In the genomic region with DNA sequence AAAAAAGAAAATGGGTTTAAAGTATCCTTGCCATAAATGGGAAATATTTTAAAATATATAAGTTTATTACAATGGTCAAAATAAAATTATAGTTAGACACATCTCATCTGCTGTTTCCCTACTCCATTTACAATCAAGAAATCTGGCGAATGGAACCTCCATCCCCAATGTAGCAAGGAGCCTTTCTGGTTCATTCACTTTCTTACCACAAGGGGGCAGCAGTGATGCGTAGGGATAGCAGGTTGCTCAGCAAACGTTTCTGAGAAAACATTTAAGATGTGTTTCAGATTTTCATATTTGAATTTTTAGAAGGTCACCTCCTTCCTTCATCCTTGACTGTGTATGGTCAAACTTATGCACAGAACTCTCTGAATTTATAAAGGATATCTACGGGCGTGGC, we compare ENCODE assay signal across 8 mouse cellular contexts. TPM values are rescaled to one million over a fixed set of nuclear protein-coding genes. Genes with fewer than 3 reads are reported as not detected.
DNase-seq lines count a peak whose midpoint lies in the region; ATAC-seq and TF ChIP-seq lines count a peak whose summit lies in the region.

No protein-coding gene starts in this region.

- no peak overlapping the region for H3K4me2 ChIP-seq in forebrain, embryonic 16.5 days (ENCODE audit: low read length)

- H3K9me3 ChIP-seq in ES-Bruce4 (replicated peaks; ENCODE audit: control insufficient read depth, insufficient read depth, low read length, poor library complexity, severe bottlenecking) = no peaks in the 10 kb centered on the region
- H3K9me3 ChIP-seq in forebrain, embryonic 16.5 days (ENCODE audit: control insufficient read depth, low read length) = peaks cover 5% of the 10 kb centered on the region; the same call in 1 of the 2 replicates

- H3K27ac ChIP-seq in ES-Bruce4 (ENCODE audit: insufficient read depth, low read length) = no peak overlapping the region
- no peak overlapping the region for H3K27ac ChIP-seq in forebrain, embryonic 16.5 days (ENCODE audit: low read length)

- H3K4me1 ChIP-seq in ES-Bruce4 (ENCODE audit: control insufficient read depth, insufficient read depth, low read length) = no peaks in the 10 kb centered on the region
- H3K4me1 ChIP-seq in forebrain, embryonic 16.5 days (replicated peaks; ENCODE audit: control insufficient read depth, insufficient read depth, low read length) = no peaks in the 10 kb centered on the region

- 0 out of 2 replicates have a peak, but pooled peaks have one; percentile 47 for ATAC-seq in cerebellum, adult (ENCODE audit: insufficient number of reproducible peaks, low FRiP score, low TSS enrichment)
- peak; percentile 52; the same call in 1 of the 2 replicates for ATAC-seq in forebrain, embryonic 16.5 days

- no peaks in the 10 kb centered on the region for H3K36me3 ChIP-seq in ES-Bruce4 (ENCODE audit: control insufficient read depth, insufficient read depth, low read length, poor library complexity, severe bottlenecking)
- no peaks in the 10 kb centered on the region for H3K36me3 ChIP-seq in forebrain, embryonic 16.5 days (ENCODE audit: control insufficient read depth, insufficient read depth)

- intact Hi-C loops in heart, postnatal 36 days (cut with DNase I) = loop anchor here (2.0 to 5.0 kb wide), 4 partner anchors 65 to 526 kb away; a partner anchor contains a TSS
- intact Hi-C loops in heart, postnatal 25 days (cut with DNase I) = loop anchor here (2.0 to 5.0 kb wide), 2 partner anchors 136 to 525 kb away; no protein-coding TSS in a partner anchor

- no peaks in the 10 kb centered on the region; the same call in 1 of the 2 replicates for H3K27me3 ChIP-seq in ES-Bruce4 (ENCODE audit: control insufficient read depth, insufficient read depth, low read length, poor library complexity, severe bottlenecking)
- no peaks in the 10 kb centered on the region for H3K27me3 ChIP-seq in forebrain, embryonic 16.5 days (replicated peaks; ENCODE audit: control insufficient read depth, insufficient read depth, low read length)

- WGBS in forebrain, embryonic 16.5 days = 37% methylated on average over 5 of the region's 5 CpGs

- DNase-seq in heart, postnatal 36 days = peak; percentile 35 to 50
- no peak for DNase-seq in heart, postnatal 25 days (ENCODE audit: low spot score)
- peak; percentile 37 to 74 for DNase-seq in left cerebral cortex, adult 18-20 months (ENCODE audit: low spot score in 2 of 2)
- DNase-seq in naive thymus-derived CD4-positive, alpha-beta T cell, adult 2 months (ENCODE audit: low read depth) = peak; percentile 88
- DNase-seq in thymus, postnatal 25 days = peak; percentile 61

- TF ChIP-seq POLR2A in ES-Bruce4 (IDR thresholded peaks at IDR 0.05; ENCODE audit: insufficient read depth, low read length) = no peak

- TF ChIP-seq EP300 in ES-Bruce4 (IDR thresholded peaks at IDR 0.05; ENCODE audit: insufficient read depth, low read depth, low read length) = no peak

- peak; percentile 29 for TF ChIP-seq CTCF in ES-Bruce4 (IDR thresholded peaks at IDR 0.05; ENCODE audit: low read depth, low read length)

- H3K9ac ChIP-seq in ES-Bruce4 (ENCODE audit: low read depth, poor library complexity, severe bottlenecking) = no peak overlapping the region
- H3K9ac ChIP-seq in forebrain, embryonic 16.5 days (replicated peaks; ENCODE audit: low read depth, low read length) = no peak overlapping the region

- H3K4me3 ChIP-seq in ES-Bruce4 (ENCODE audit: low read depth, low read length) = no peak overlapping the region
- H3K4me3 ChIP-seq in forebrain, embryonic 16.5 days (replicated peaks; ENCODE audit: low read length) = no peak overlapping the region

RNA-seq across cellular contexts. Expression of a gene that starts 45.1 kb away (rescaled TPM):
- not detected for total RNA-seq in heart, postnatal 36 days (2021)
- not detected for total RNA-seq in heart, postnatal 25 days (2021)
- not detected in 2 replicates for polyA plus RNA-seq in ES-Bruce4 (2011; ENCODE audit: insufficient read depth, insufficient read length, low read depth, missing spikeins)
- polyA plus RNA-seq in forebrain, embryonic 16.5 days (2015; fragmentation: Nextera tagmentation; extraction: Ambion mirVana) = not detected in 2 replicates
- total RNA-seq in left cerebral cortex, adult 18-20 months (2021) = not detected
